19 mouse cellular contexts compared by ENCODE assay signal in the genomic region with DNA sequence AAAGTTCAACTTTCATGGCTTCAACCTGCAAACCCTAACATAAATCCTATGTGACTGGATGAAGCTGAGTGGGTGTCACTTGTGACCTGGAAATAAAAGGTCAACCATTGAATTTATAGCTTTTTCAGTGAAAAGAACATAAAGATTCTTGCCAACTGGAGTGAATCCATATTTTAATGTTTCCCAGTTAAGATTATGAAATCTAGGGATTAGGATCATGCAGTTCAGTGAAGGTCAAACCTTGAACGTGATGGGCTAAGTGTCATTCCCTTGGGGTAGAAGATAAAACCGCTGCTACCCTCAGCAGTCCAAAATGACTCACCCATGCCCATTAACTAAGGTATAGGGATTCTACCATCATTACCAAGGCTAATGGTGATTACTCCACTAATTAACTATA.
DNase-seq lines count a peak whose midpoint lies in the region; TF ChIP-seq lines count a peak whose summit lies in the region.
"Had no signal": no experiment of that assay in that cellular context is flagged by ENCODE, and none has a peak within 500 bp of the region (broad histone marks: within the 10 kb centered on the region; RNA-seq: fewer than 3 reads in every experiment).

No protein-coding gene starts in this region.

- H3K27ac ChIP-seq in liver, adult 2 months (replicated peaks; ENCODE audit: insufficient read depth, low read depth, low read length), result no peak overlapping the region
- H3K27ac ChIP-seq in brown adipose tissue, adult 24 weeks (replicated peaks; ENCODE audit: low read depth, low read length), result 0 out of 2 replicates have a peak overlapping the region, but pooled peaks have one; percentile 26
- H3K27ac ChIP-seq: heart, embryonic 10.5 days; heart, embryonic 13.5 days; hindbrain, embryonic 14.5 days; hindbrain, postnatal 0 days had no signal

- no peaks in the 10 kb centered on the region; the same call in 1 of the 2 replicates for H3K79me2 ChIP-seq in liver, adult 2 months (ENCODE audit: control insufficient read depth, insufficient read depth, low read length)

- TF ChIP-seq CTCF in liver, adult 2 months (IDR thresholded peaks at IDR 0.05; ENCODE audit: low read depth, low read length), result no peak

- peaks cover 2% of the 10 kb centered on the region; the same call in 1 of the 2 replicates for H3K4me1 ChIP-seq in liver, adult 2 months (ENCODE audit: control insufficient read depth, insufficient read depth, low read length)
- H3K4me1 ChIP-seq in brown adipose tissue, adult 24 weeks (ENCODE audit: control insufficient read depth, insufficient read depth, insufficient read length, low read length), result peaks cover 45% of the 10 kb centered on the region

- 18% methylated on average over 2 of the region's 2 CpGs for WGBS in liver, adult 2 months

- no peaks in the 10 kb centered on the region for H3K27me3 ChIP-seq in liver, adult 2 months (ENCODE audit: control insufficient read depth, insufficient read depth, low read length)
- H3K27me3 ChIP-seq: heart, embryonic 13.5 days had no signal

- H3K36me3 ChIP-seq in liver, adult 2 months (ENCODE audit: control insufficient read depth, insufficient read depth, low read length), result peaks cover 3% of the 10 kb centered on the region; the same call in 1 of the 2 replicates
- H3K36me3 ChIP-seq: heart, embryonic 10.5 days had no signal

- no peak overlapping the region for H3K4me3 ChIP-seq in liver, adult 2 months (ENCODE audit: insufficient read depth, low read depth, low read length)
- no peak overlapping the region for H3K4me3 ChIP-seq in brown adipose tissue, adult 24 weeks (ENCODE audit: insufficient read depth, low read depth, low read length)
- H3K4me3 ChIP-seq: heart, embryonic 13.5 days had no signal

- TF ChIP-seq POLR2A in liver, adult 2 months (IDR thresholded peaks at IDR 0.05; ENCODE audit: extremely low read depth, insufficient read depth, low read length), result no peak

- no peak overlapping the region for H3K9ac ChIP-seq in liver, adult 2 months (ENCODE audit: low read depth, low read length)
- H3K9ac ChIP-seq: forebrain, postnatal 0 days; heart, embryonic 13.5 days had no signal

- DNase-seq in adrenal gland, postnatal 14 days, result peak; percentile 30
- no peak for DNase-seq in adrenal gland, adult 18-20 months (ENCODE audit: low spot score in 2 of 2)
- DNase-seq in liver, adult 2 months (ENCODE audit: extremely low read depth, low read depth, low spot score), result peak; percentile 48
- DNase-seq in liver, result no peak
- peak; percentile 77 for DNase-seq in gonadal fat pad, adult 2 months (ENCODE audit: low read depth)
- no peak for DNase-seq in kidney, adult 18-20 months
- DNase-seq: cerebellum, adult 18-20 months; cerebellum, adult 9-10 months; cerebellum, postnatal 14 days; forebrain, postnatal 0 days; gastrocnemius, postnatal 25 days; heart, postnatal 14 days; heart, postnatal 4 days; kidney, adult 2 months had no signal

Comparison
In these comparisons a context has a peak if more than half of its experiments do, and no peak if none do; other contexts are left out.
1. DNase-seq: peak in adrenal gland, postnatal 14 days (single experiment), liver, adult 2 months (single experiment) and gonadal fat pad, adult 2 months (single experiment); none in adrenal gland, adult 18-20 months (0 of 2), liver (single experiment) and kidney, adult 18-20 months (single experiment).